Mouse (Mus musculus): Measurements from ENCODE around the gene Mcpt1. TPM values are rescaled to one million over a fixed set of nuclear protein-coding genes. Genes with fewer than 3 reads are reported as not detected.
"Not testable (repeated sequence)": the region's sequence is repeated elsewhere in the genome, so short reads cannot be mapped to it uniquely, and the experiment has no call there.

Mcpt1 gene
- polyA plus RNA-seq, 1 experiment from 2014 or later = not detected

DNA sequence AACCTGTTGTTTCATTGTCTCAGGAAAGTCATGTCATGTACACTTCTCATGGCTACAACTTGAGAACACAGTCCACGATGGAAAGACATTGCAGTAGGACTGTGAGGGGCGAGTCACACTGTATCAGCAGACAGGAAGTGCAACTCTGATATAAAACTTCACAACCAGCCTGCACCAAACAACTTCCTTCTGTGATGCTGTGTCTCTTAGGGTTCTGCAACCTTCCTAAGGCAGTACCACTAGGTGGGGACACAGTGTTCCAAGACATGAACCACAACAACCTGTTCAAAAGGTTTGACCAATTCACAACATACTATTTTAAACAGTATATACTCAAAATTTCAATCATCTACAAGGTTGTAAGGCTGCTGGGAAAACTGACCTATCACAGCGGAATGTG is 37.6 kb downstream of the Mcpt1 start:
- H3K4me3 ChIP-seq (ENCODE audit: low read depth, low read length) = no peak overlapping the region
- H3K4me2 ChIP-seq = no peak overlapping the region
- DNase-seq (ENCODE audit: low spot score) = no peak
- H3K36me3 ChIP-seq (ENCODE audit: control insufficient read depth, insufficient read depth, low read length) = no peaks in the 10 kb centered on the region
- no peaks in the 10 kb centered on the region for H3K27me3 ChIP-seq (replicated peaks; ENCODE audit: control insufficient read depth, insufficient read depth, low read length)
- no peaks in the 10 kb centered on the region for H3K9me3 ChIP-seq (ENCODE audit: control insufficient read depth, low read length)
- H3K27ac ChIP-seq (ENCODE audit: low read depth, low read length) = no peak overlapping the region
- no peak overlapping the region for H3K9ac ChIP-seq (ENCODE audit: low read depth, low read length)
- WGBS = 60% methylated on average over 3 of the region's 3 CpGs
- H3K4me1 ChIP-seq (replicated peaks; ENCODE audit: control insufficient read depth, insufficient read depth, low read length) = no peaks in the 10 kb centered on the region
- no peak for ATAC-seq (replicated peaks; ENCODE audit: low FRiP score)

DNA sequence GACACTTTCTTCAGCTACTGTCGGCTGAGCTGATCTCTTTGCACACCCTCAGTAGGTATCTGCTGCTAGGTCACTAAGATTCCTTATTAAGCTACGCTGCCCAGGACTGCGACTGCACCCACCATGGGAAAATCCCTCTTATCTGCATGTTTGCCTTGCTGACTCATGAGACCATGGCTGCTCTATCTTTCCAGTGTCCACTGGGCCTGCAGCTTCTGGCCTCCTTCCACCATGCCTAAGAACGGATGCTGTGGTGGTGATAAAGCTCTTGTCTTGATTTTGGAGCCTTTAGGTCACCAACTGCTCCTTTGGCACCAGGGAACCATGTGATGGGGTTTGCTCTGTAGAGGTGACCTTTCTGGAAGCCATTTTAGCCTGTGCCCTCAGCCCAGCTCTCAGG is 40.0 kb downstream of the Mcpt1 start:
- Histone ChIP-seq H3K27me3 (replicated peaks; ENCODE audit: control insufficient read depth, insufficient read depth, low read length) (no peaks in the 10 kb centered on the region), H3K27ac (ENCODE audit: low read depth, low read length) (no peak overlapping the region), H3K4me3 (ENCODE audit: low read depth, low read length) (no peak overlapping the region), H3K4me1 (replicated peaks; ENCODE audit: control insufficient read depth, insufficient read depth, low read length) (no peaks in the 10 kb centered on the region), H3K9me3 (ENCODE audit: control insufficient read depth, low read length) (no peaks in the 10 kb centered on the region), H3K4me2 (no peak overlapping the region), H3K36me3 (ENCODE audit: control insufficient read depth, insufficient read depth, low read length) (no peaks in the 10 kb centered on the region), H3K9ac (ENCODE audit: low read depth, low read length) (no peak overlapping the region)
- DNase-seq (ENCODE audit: low spot score) (no peak), ATAC-seq (replicated peaks; ENCODE audit: low FRiP score) (no peak)
- 51% methylated on average over 4 of the region's 4 CpGs for WGBS

DNA sequence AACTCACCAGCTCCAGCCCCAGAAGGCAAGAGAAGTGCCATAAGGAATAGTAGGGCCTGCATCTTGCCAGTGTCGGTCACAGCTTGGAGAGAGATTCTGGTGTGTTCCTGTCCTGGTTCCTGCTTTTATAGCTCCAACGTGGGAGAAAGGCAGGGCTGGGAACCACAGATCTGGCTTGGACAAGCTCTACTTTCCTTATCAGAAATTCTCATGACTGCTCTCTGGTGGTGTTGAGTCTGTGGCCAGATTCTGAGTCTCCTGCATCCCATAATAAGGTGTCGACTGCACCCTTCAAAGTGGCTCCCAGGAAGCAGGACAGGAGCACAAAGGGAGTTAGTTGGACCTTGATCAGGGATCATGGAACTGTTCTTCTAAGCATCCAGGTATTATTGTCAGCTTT is 44.4 kb downstream of the Mcpt1 start, which contains the start of gene Mcpt4:
Gene Mcpt4 (minus strand): TSS at position 101 of the 400 bp plus-strand sequence.
- 52% methylated on average over 3 of the region's 3 CpGs for WGBS

More for the DNA sequence above, 44.4 kb downstream of the Mcpt1 start, which contains the start of gene Mcpt4:
- not testable (repeated sequence) for H3K4me3 ChIP-seq (ENCODE audit: low read depth, low read length); H3K36me3 ChIP-seq (ENCODE audit: control insufficient read depth, insufficient read depth, low read length); ATAC-seq (replicated peaks; ENCODE audit: low FRiP score); H3K27me3 ChIP-seq (replicated peaks; ENCODE audit: control insufficient read depth, insufficient read depth, low read length); H3K9me3 ChIP-seq (ENCODE audit: control insufficient read depth, low read length); H3K4me2 ChIP-seq; DNase-seq (ENCODE audit: low spot score); H3K27ac ChIP-seq (ENCODE audit: low read depth, low read length); H3K9ac ChIP-seq (ENCODE audit: low read depth, low read length); H3K4me1 ChIP-seq (replicated peaks; ENCODE audit: control insufficient read depth, insufficient read depth, low read length)

Other genes with a start within 250 kb of the Mcpt1 start
- gene Adcy4, start 233.9 kb upstream of the Mcpt1 start, polyA plus RNA-seq (2014; fragmentation: Nextera tagmentation; extraction: Ambion mirVana) = 3.9 and 4.8 TPM in 2 replicates
- 51.6 and 52.1 TPM in 2 replicates for gene Ripk3, start 229.1 kb upstream of the Mcpt1 start, polyA plus RNA-seq (2014; fragmentation: Nextera tagmentation; extraction: Ambion mirVana)
- 15.1 and 15.3 TPM in 2 replicates for gene Nfatc4, start 194.8 kb upstream of the Mcpt1 start, polyA plus RNA-seq (2014; fragmentation: Nextera tagmentation; extraction: Ambion mirVana)
- 12.0 and 12.2 TPM in 2 replicates for gene Nynrin, start 164.0 kb upstream of the Mcpt1 start, polyA plus RNA-seq (2014; fragmentation: Nextera tagmentation; extraction: Ambion mirVana)
- 0.47 and 0.60 TPM in 2 replicates for gene Cbln3, start 133.6 kb upstream of the Mcpt1 start, polyA plus RNA-seq (2014; fragmentation: Nextera tagmentation; extraction: Ambion mirVana)
- gene Khnyn, start 133.0 kb upstream of the Mcpt1 start, polyA plus RNA-seq (2014; fragmentation: Nextera tagmentation; extraction: Ambion mirVana) = 12.6 and 14.6 TPM in 2 replicates
- gene Sdr39u1, start 117.7 kb upstream of the Mcpt1 start, polyA plus RNA-seq (2014; fragmentation: Nextera tagmentation; extraction: Ambion mirVana) = 24.3 and 30.5 TPM in 2 replicates
- gene Cma1, start 73.3 kb upstream of the Mcpt1 start, polyA plus RNA-seq (2014; fragmentation: Nextera tagmentation; extraction: Ambion mirVana) = not detected in 2 replicates
- gene Cma2, start 67.0 kb upstream of the Mcpt1 start, polyA plus RNA-seq (2014; fragmentation: Nextera tagmentation; extraction: Ambion mirVana) = not detected in 2 replicates
- gene Mcpt9, start 12.5 kb downstream of the Mcpt1 start, polyA plus RNA-seq (2014; fragmentation: Nextera tagmentation; extraction: Ambion mirVana) = not detected in 2 replicates
- not detected in 2 replicates for gene Mcpt2, start 24.1 kb downstream of the Mcpt1 start, polyA plus RNA-seq (2014; fragmentation: Nextera tagmentation; extraction: Ambion mirVana)
- gene Mcpt4, start 44.3 kb downstream of the Mcpt1 start, polyA plus RNA-seq (2014; fragmentation: Nextera tagmentation; extraction: Ambion mirVana) = not detected in 2 replicates
- not detected in 2 replicates for gene Mcpt8, start 67.3 kb downstream of the Mcpt1 start, polyA plus RNA-seq (2014; fragmentation: Nextera tagmentation; extraction: Ambion mirVana)
- 0.36 and 1.3 TPM in 2 replicates for gene Ctsg, start 84.6 kb downstream of the Mcpt1 start, polyA plus RNA-seq (2014; fragmentation: Nextera tagmentation; extraction: Ambion mirVana)
- not detected in 2 replicates for gene Gzme, start 102.7 kb downstream of the Mcpt1 start, polyA plus RNA-seq (2014; fragmentation: Nextera tagmentation; extraction: Ambion mirVana)
- not detected in 2 replicates for gene Gzmd, start 114.6 kb downstream of the Mcpt1 start, polyA plus RNA-seq (2014; fragmentation: Nextera tagmentation; extraction: Ambion mirVana)
- gene Gzmg, start 141.6 kb downstream of the Mcpt1 start, polyA plus RNA-seq (2014; fragmentation: Nextera tagmentation; extraction: Ambion mirVana) = not detected in 2 replicates
- not detected in 2 replicates for gene Gzmn, start 156.6 kb downstream of the Mcpt1 start, polyA plus RNA-seq (2014; fragmentation: Nextera tagmentation; extraction: Ambion mirVana)
- gene Gzmf, start 193.4 kb downstream of the Mcpt1 start, polyA plus RNA-seq (2014; fragmentation: Nextera tagmentation; extraction: Ambion mirVana) = not detected in 2 replicates
- gene Gzmc, start 216.7 kb downstream of the Mcpt1 start, polyA plus RNA-seq (2014; fragmentation: Nextera tagmentation; extraction: Ambion mirVana) = not detected in 2 replicates
- 0.15 and 0.17 TPM in 2 replicates for gene Gzmb, start 244.3 kb downstream of the Mcpt1 start, polyA plus RNA-seq (2014; fragmentation: Nextera tagmentation; extraction: Ambion mirVana)